ENCODE assay signal across 22 mouse cellular contexts in genomic region chr14:120361121-120361520, GRCm38 (mm10).
"Had no signal": no experiment of that assay in that cellular context is flagged by ENCODE, and none has a peak within 500 bp of the region (broad histone marks: within the 10 kb centered on the region; RNA-seq: fewer than 3 reads in every experiment).

No protein-coding gene starts in this region.

- ATAC-seq: forebrain, postnatal 0 days; hindbrain, postnatal 0 days; intestine, embryonic 16.5 days; liver, embryonic 12.5 days had no signal

- H3K4me1 ChIP-seq: hindbrain, embryonic 15.5 days had no signal

- H3K4me3 ChIP-seq: heart, embryonic 10.5 days; heart, embryonic 12.5 days; hindbrain, embryonic 13.5 days; hindbrain, embryonic 15.5 days; limb, embryonic 13.5 days; limb, embryonic 15.5 days; liver, embryonic 12.5 days had no signal

- DNase-seq: forebrain, postnatal 0 days; gastrocnemius, postnatal 10 days; gastrocnemius, postnatal 36 days; heart, adult 18-20 months; heart, postnatal 14 days; heart, postnatal 36 days; kidney, adult 18-20 months; kidney, adult 8-10 months; kidney, postnatal 25 days; layer of hippocampus, adult 9-11 months; layer of hippocampus, postnatal 36 days; left cerebral cortex, postnatal 4 days had no signal

- H3K27me3 ChIP-seq: heart, embryonic 12.5 days; hindbrain, embryonic 13.5 days; hindbrain, embryonic 15.5 days; limb, embryonic 13.5 days; limb, embryonic 15.5 days; liver, embryonic 12.5 days had no signal

- H3K9ac ChIP-seq: forebrain, postnatal 0 days; heart, embryonic 12.5 days; hindbrain, embryonic 13.5 days; hindbrain, embryonic 15.5 days; limb, embryonic 13.5 days; limb, embryonic 15.5 days; liver, embryonic 12.5 days; liver, embryonic 14.5 days had no signal

- H3K9me3 ChIP-seq: heart, embryonic 10.5 days; heart, embryonic 12.5 days; hindbrain, embryonic 13.5 days; hindbrain, embryonic 15.5 days; limb, embryonic 13.5 days; limb, embryonic 15.5 days; liver, embryonic 12.5 days had no signal

- H3K36me3 ChIP-seq: hindbrain, embryonic 13.5 days; hindbrain, embryonic 15.5 days had no signal

- H3K27ac ChIP-seq: heart, embryonic 10.5 days; hindbrain, embryonic 13.5 days; hindbrain, embryonic 15.5 days; hindbrain, postnatal 0 days; limb, embryonic 13.5 days; limb, embryonic 15.5 days; liver, embryonic 12.5 days; liver, embryonic 14.5 days had no signal

- H3K4me2 ChIP-seq: heart, embryonic 12.5 days; hindbrain, embryonic 13.5 days; hindbrain, embryonic 15.5 days; limb, embryonic 13.5 days; limb, embryonic 15.5 days; liver, embryonic 12.5 days had no signal
